Mouse (Mus musculus) lung, adult 2 months (tissue): ENCODE measurements around the gene Alx3.

Source experiments
- CTCF ChIP-seq: fragments of 200-500 bp; IDR thresholded peaks from 2 replicates; pipeline ENCODE4 v1.5.1; 2011; ENCODE audit warnings: mild to moderate bottlenecking, low read length, control low read depth; ENCODE audit not compliant: insufficient read depth
- POLR2A ChIP-seq: fragments of 200-500 bp; IDR thresholded peaks from 2 replicates; pipeline ENCODE4 v1.6.1; 2011; ENCODE audit warnings: low read depth, mild to moderate bottlenecking, control low read depth, low read length, borderline replicate concordance; ENCODE audit errors: extremely low read depth

DNA sequence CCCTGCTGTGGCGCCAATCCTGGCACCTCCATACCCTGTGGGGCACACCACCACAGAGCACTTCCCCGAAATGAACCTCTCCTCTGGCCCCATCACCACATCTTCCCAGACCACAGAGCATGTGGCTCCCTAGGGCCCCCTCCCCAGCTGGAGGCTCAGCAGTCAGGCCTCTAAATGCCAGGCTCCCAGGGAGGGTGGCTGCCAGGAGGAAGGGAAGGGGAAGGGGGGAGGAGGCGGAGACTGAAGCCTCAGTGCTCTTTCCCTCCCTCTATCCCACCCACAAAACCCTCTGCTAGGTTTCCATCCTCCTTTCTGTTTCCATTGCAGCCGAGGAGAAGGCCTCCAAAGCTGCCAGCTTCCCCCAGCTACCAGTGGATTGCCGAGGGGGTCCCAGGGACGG lies 5.3 kb downstream of the Alx3 start:
- no peak for TF ChIP-seq CTCF
- no peak for TF ChIP-seq POLR2A
